Mouse (Mus musculus) E14TG2a.4 (cell line): ENCODE measurements at regions not wholly inside any gene's neighbourhood (a gene's known extent, or its start where the extent isn't known, plus 50 kb on each side); places are given as distances from the start of the nearest gene placed in this dataset.

Source experiments
- CTCF ChIP-seq: conservative IDR thresholded peaks from 2 replicates; pipeline ENCODE4 v1.5.1; 2014; ENCODE audit warnings: low read length
- POU5F1 ChIP-seq: IDR thresholded peaks from 2 replicates; pipeline ENCODE4 v1.6.1; 2014; ENCODE audit warnings: low read length, borderline replicate concordance

DNA sequence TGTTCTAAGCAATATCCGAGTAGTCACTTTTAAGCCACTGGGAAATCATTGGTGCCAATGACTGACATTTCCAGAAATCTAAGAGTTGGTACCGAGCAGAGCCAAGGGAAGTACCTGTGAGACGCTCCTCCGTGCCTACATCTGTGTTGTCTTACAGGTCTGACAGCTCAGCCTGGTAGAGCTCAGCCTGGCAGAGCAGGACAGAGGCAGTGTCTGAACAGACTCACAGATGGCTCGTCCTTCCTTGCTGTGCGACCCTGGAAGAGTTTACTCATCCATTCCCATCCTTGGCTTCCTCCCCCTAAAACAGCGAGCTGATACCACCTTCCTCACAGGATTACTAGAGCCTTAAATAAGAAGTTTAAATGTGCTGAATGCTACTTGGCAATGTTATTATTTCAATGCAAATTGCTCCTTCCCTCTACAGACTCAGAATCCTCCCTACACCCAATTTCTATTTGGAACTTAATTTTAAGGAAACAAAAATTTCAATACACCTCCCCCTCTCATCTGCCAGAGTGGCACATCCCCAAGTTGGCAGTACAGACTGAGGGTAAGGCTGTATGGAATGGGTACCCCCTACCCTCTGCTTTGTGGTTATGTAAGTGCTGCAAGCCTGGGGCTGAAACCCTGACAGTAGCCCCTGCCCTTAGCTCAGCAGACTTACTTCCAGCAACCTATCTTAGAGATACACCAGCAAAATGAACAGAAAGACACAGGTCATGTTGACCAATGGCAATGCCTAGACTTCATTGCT, 119.9 kb upstream of the Cacna2d3 start:
- no peak for TF ChIP-seq CTCF
- no peak for TF ChIP-seq POU5F1
